Mouse (Mus musculus) forebrain, embryonic 14.5 days (tissue): Measurements from ENCODE around the gene Nop16. TPM values are rescaled to one million over a fixed set of nuclear protein-coding genes. Genes with fewer than 3 reads are reported as not detected.

Experiments
- ATAC-seq: fragments of 200-750 bp; cut with Nextera tagmentation; 2 replicates; pipeline ENCODE4 v1.8.0; 2017; ENCODE audit warnings: mild to moderate bottlenecking, moderate library complexity
- DNase-seq: peaks from one replicate; pipeline ENCODE4 v3.0.0-alpha.2; 2015; ENCODE audit warnings: low spot score
- H3K27ac ChIP-seq: fragments of 300-500 bp; sonication (generic); 2 replicates; pipeline ENCODE4 v1.5.1; 2014; ENCODE audit warnings: low read depth, mild to moderate bottlenecking, control low read depth, low read length, moderate library complexity
- H3K27me3 ChIP-seq: fragments of 300-500 bp; sonication (generic); replicated peaks from 2 replicates; pipeline ENCODE4 v1.6.1; 2014; ENCODE audit warnings: low read length, control low read depth, mixed read lengths; ENCODE audit not compliant: control insufficient read depth, insufficient read depth
- H3K36me3 ChIP-seq: fragments of 300-500 bp; sonication (generic); 2 replicates; pipeline ENCODE4 v1.6.1; 2014; ENCODE audit warnings: low read length, control low read depth; ENCODE audit not compliant: control insufficient read depth, insufficient read depth
- H3K4me1 ChIP-seq: fragments of 300-500 bp; sonication (generic); 2 replicates; pipeline ENCODE4 v1.6.1; 2014; ENCODE audit warnings: antibody characterized with exemption, low read length, control low read depth; ENCODE audit not compliant: control insufficient read depth, insufficient read depth
- H3K4me2 ChIP-seq: fragments of 300-500 bp; sonication (generic); 2 replicates; pipeline ENCODE4 v1.6.1; 2014; ENCODE audit warnings: mild to moderate bottlenecking, control low read depth, low read length
- H3K4me3 ChIP-seq: fragments of 300-500 bp; sonication (generic); 2 replicates; pipeline ENCODE4 v1.5.1; 2014; ENCODE audit warnings: low read depth, low read length, control low read depth
- H3K9ac ChIP-seq: fragments of 300-500 bp; sonication (generic); 2 replicates; pipeline ENCODE4 v1.6.1; 2014; ENCODE audit warnings: mild to moderate bottlenecking, low read length, control low read depth, moderate library complexity
- H3K9me3 ChIP-seq: fragments of 300-500 bp; sonication (generic); replicated peaks from 2 replicates; pipeline ENCODE4 v1.6.1; 2016; ENCODE audit warnings: low read length, control low read depth, mixed read lengths; ENCODE audit not compliant: control insufficient read depth
- whole genome bisulfite sequencing: fragments of 180-500 bp; shearing (Covaris S2); extraction: QIAGEN DNeasy Blood & Tissue Kit; methylation state at CpG from one replicate; pipeline ENCODE4 v1.1.7; 2014; 5-methylcytosine and 5-hydroxymethylcytosine counted together
- polyA plus RNA-seq: library from polyadenylated mRNA; unstranded; fragments of >200 nt; fragmentation: Nextera tagmentation; extraction: Ambion mirVana; gene quantifications from 2 replicates; pipeline ENCODE4 v1.2.1, GENCODE M21; 2014

The Nop16 gene
- polyA plus RNA-seq, 1 experiment from 2014 or later: 31.4 TPM

- Histone ChIP-seq H3K4me1 (no peaks in the 10 kb centered on the region), H3K9ac (no peak overlapping the region), H3K27me3 (no peaks in the 10 kb centered on the region), H3K27ac (no peak overlapping the region), H3K9me3 (no peaks in the 10 kb centered on the region), H3K4me3 (no peak overlapping the region), H3K4me2 (no peak overlapping the region), H3K36me3 (peaks cover 91% of the 10 kb centered on the region)
- WGBS: 94% methylated on average over 5 of the region's 5 CpGs
- DNase-seq: no peak
- ATAC-seq: no peak
Measured at GRCm38 (mm10) chr13:54582860-54583259, 7.0 kb downstream of the Nop16 start.

- Histone ChIP-seq H3K9me3 (no peaks in the 10 kb centered on the region), H3K36me3 (peaks cover 85% of the 10 kb centered on the region), H3K4me3 (no peak overlapping the region), H3K27ac (peak overlapping the region; percentile 9; the same call in 1 of the 2 replicates), H3K9ac (no peak overlapping the region), H3K27me3 (no peaks in the 10 kb centered on the region), H3K4me2 (no peak overlapping the region), H3K4me1 (no peaks in the 10 kb centered on the region)
- ATAC-seq: no peak
- peak; percentile 43 for DNase-seq
- 35% methylated on average over 10 of the region's 10 CpGs for WGBS
Measured at GRCm38 (mm10) chr13:54582126-54582525, 7.8 kb downstream of the Nop16 start.

- Histone ChIP-seq H3K4me2 (no peak overlapping the region), H3K36me3 (peaks cover 85% of the 10 kb centered on the region), H3K9me3 (no peaks in the 10 kb centered on the region), H3K27me3 (no peaks in the 10 kb centered on the region), H3K4me3 (no peak overlapping the region), H3K9ac (no peak overlapping the region), H3K27ac (no peak overlapping the region), H3K4me1 (0 out of 2 replicates have a peak, but pooled peaks cover under 1% of the 10 kb centered on the region)
- no peak for DNase-seq
- ATAC-seq: no peak
- WGBS: 81% methylated on average over 2 of the region's 2 CpGs
Measured at GRCm38 (mm10) chr13:54581385-54581784, 8.5 kb downstream of the Nop16 start.

GRCm38 (mm10) chr13:54577652-54578507 is 12.0 kb downstream of the Nop16 start:
- no peak for DNase-seq
- Histone ChIP-seq H3K9ac (no peak overlapping the region), H3K4me3 (no peak overlapping the region), H3K27me3 (no peaks in the 10 kb centered on the region), H3K4me2 (no peak overlapping the region), H3K9me3 (no peaks in the 10 kb centered on the region), H3K36me3 (peaks cover 50% of the 10 kb centered on the region), H3K4me1 (peaks cover 13% of the 10 kb centered on the region), H3K27ac (no peak overlapping the region)
- 82% methylated on average over 21 of the region's 21 CpGs for WGBS
- ATAC-seq: no peak

- Histone ChIP-seq H3K9ac (peak overlapping the region; percentile 93), H3K9me3 (no peaks in the 10 kb centered on the region), H3K4me3 (peak overlapping the region; percentile 98), H3K4me2 (peak overlapping the region; percentile 90), H3K27me3 (no peaks in the 10 kb centered on the region), H3K36me3 (peaks cover 27% of the 10 kb centered on the region), H3K4me1 (peaks cover 13% of the 10 kb centered on the region), H3K27ac (no peak overlapping the region)
- WGBS: 3% methylated on average over 19 of the region's 19 CpGs
- ATAC-seq (peak; percentile 19; the same call in 1 of the 2 replicates), DNase-seq (no peak)
Measured at GRCm38 (mm10) chr13:54575489-54575888, 14.4 kb downstream of the Nop16 start.

GRCm38 (mm10) chr13:54574854-54575481 is 14.9 kb downstream of the Nop16 start, which contains the start of gene Arl10:
Gene Arl10 (plus strand): TSS chr13:54575015.
- Histone ChIP-seq H3K4me3 (peak within 1 kb of the TSS; percentile 98), H3K27me3 (no peaks in the 10 kb centered on the region), H3K9ac (peak within 1 kb of the TSS; percentile 93), H3K36me3 (peaks cover 21% of the 10 kb centered on the region), H3K4me1 (peaks cover 13% of the 10 kb centered on the region), H3K27ac (peak within 1 kb of the TSS; percentile 62; the same call in 1 of the 2 replicates), H3K4me2 (peak within 1 kb of the TSS; percentile 90), H3K9me3 (no peaks in the 10 kb centered on the region)
- ATAC-seq (peak; percentile 96), DNase-seq (peak; percentile 82)
- WGBS: under 1% methylated on average over 55 of the region's 55 CpGs

- no peaks in the 10 kb centered on the region for H3K27me3 ChIP-seq
Measured at GRCm38 (mm10) chr13:54572621-54573020, 17.3 kb downstream of the Nop16 start.

GRCm38 (mm10) chr13:54571637-54572036 is 18.3 kb downstream of the Nop16 start:
- Histone ChIP-seq H3K4me3 (no peak overlapping the region), H3K4me1 (peaks cover 13% of the 10 kb centered on the region), H3K9ac (no peak overlapping the region), H3K9me3 (no peaks in the 10 kb centered on the region), H3K36me3 (no peaks in the 10 kb centered on the region), H3K4me2 (no peak overlapping the region), H3K27ac (no peak overlapping the region), H3K27me3 (no peaks in the 10 kb centered on the region)
- 8% methylated on average over 2 of the region's 2 CpGs for WGBS
- ATAC-seq (no peak), DNase-seq (peak; percentile 39)

More at GRCm38 (mm10) chr13:54572621-54573020, 17.3 kb downstream of the Nop16 start:
- H3K36me3 ChIP-seq: 0 out of 2 replicates have a peak, but pooled peaks cover 3% of the 10 kb centered on the region
- ATAC-seq: no peak
- H3K4me1 ChIP-seq: peaks cover 13% of the 10 kb centered on the region
- no peak overlapping the region for H3K4me3 ChIP-seq
- 85% methylated on average over 4 of the region's 4 CpGs for WGBS
- no peaks in the 10 kb centered on the region for H3K9me3 ChIP-seq
- no peak overlapping the region for H3K9ac ChIP-seq
- DNase-seq: no peak
- H3K4me2 ChIP-seq: no peak overlapping the region
- no peak overlapping the region for H3K27ac ChIP-seq
